In the genomic region with DNA sequence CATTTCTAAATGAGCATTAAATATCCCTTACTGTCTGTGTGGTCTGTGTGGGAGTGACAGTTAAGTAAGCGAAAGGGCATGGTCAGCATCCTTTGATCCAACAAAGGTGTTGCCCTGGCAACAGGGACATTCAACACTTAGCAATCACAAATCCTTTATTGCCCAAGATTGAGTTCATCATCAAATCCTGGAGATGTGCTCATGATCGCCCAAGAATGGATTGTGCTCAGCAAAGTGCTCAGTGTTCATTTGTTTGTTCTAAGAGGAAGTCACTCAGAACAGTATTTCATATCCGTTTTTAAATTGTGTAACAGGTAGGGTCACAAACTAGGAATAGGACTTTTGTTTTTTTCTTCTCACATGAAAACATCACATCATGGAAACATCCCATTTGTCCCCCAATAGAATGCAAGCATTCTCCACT, we compare ENCODE assay signal across 14 mouse cellular contexts.
DNase-seq lines count a peak whose midpoint lies in the region; ATAC-seq lines count a peak whose summit lies in the region.
"Had no signal": no experiment of that assay in that cellular context is flagged by ENCODE, and none has a peak within 500 bp of the region (broad histone marks: within the 10 kb centered on the region; RNA-seq: fewer than 3 reads in every experiment).

No protein-coding gene starts in this region.

- 79% methylated on average over 3 of the region's 3 CpGs for WGBS in intestine, embryonic 14.5 days
- WGBS in intestine, embryonic 15.5 days, result 78% methylated on average over 3 of the region's 3 CpGs

- H3K9ac ChIP-seq in intestine, embryonic 14.5 days (ENCODE audit: low read length), result no peak overlapping the region
- no peak overlapping the region for H3K9ac ChIP-seq in intestine, embryonic 15.5 days
- H3K9ac ChIP-seq: embryonic facial prominence, embryonic 13.5 days; neural tube, embryonic 15.5 days had no signal

- H3K27me3 ChIP-seq in intestine, embryonic 14.5 days (replicated peaks; ENCODE audit: control insufficient read depth, insufficient read depth, low read length), result no peaks in the 10 kb centered on the region
- no peaks in the 10 kb centered on the region for H3K27me3 ChIP-seq in intestine, embryonic 15.5 days (replicated peaks)
- H3K27me3 ChIP-seq: embryonic facial prominence, embryonic 13.5 days; neural tube, embryonic 15.5 days had no signal

- peaks cover 7% of the 10 kb centered on the region; the same call in 1 of the 2 replicates for H3K36me3 ChIP-seq in intestine, embryonic 14.5 days (ENCODE audit: control insufficient read depth, insufficient read depth, low read length)
- H3K36me3 ChIP-seq in intestine, embryonic 15.5 days, result no peaks in the 10 kb centered on the region
- H3K36me3 ChIP-seq: embryonic facial prominence, embryonic 13.5 days; neural tube, embryonic 15.5 days had no signal

- H3K27ac ChIP-seq in intestine, embryonic 14.5 days (ENCODE audit: low read depth), result no peak overlapping the region
- H3K27ac ChIP-seq in intestine, embryonic 15.5 days, result no peak overlapping the region
- H3K27ac ChIP-seq in brown adipose tissue, adult 24 weeks (replicated peaks; ENCODE audit: low read depth, low read length), result peak overlapping the region; percentile 74
- H3K27ac ChIP-seq: embryonic facial prominence, embryonic 13.5 days; forebrain, embryonic 10.5 days; neural tube, embryonic 15.5 days had no signal

- DNase-seq in intestine, embryonic 14.5 days (ENCODE audit: low spot score), result peak; percentile 39
- peak; percentile 62 to 65 for DNase-seq in B cell, adult 2 months
- peak; percentile 23 for DNase-seq in mesoderm, embryonic 11.5 days (ENCODE audit: low read depth, low spot score)
- no peak for DNase-seq in MN1 (ENCODE audit: low spot score)
- DNase-seq in adrenal gland, adult 2 months, result no peak
- DNase-seq: cerebellum, adult 9-11 months; kidney, adult 11 months; kidney, postnatal 36 days; thymus, adult 2 months had no signal

- ATAC-seq in intestine, embryonic 14.5 days (replicated peaks; ENCODE audit: low FRiP score, low TSS enrichment, low read depth), result no peak
- no peak for ATAC-seq in intestine, embryonic 15.5 days

- no peak overlapping the region for H3K4me2 ChIP-seq in intestine, embryonic 14.5 days (ENCODE audit: low read length)
- H3K4me2 ChIP-seq in intestine, embryonic 15.5 days (replicated peaks), result no peak overlapping the region
- H3K4me2 ChIP-seq: embryonic facial prominence, embryonic 13.5 days; neural tube, embryonic 15.5 days had no signal

- H3K4me3 ChIP-seq in intestine, embryonic 14.5 days (ENCODE audit: low read depth, low read length), result no peak overlapping the region
- no peak overlapping the region for H3K4me3 ChIP-seq in intestine, embryonic 15.5 days (replicated peaks)
- H3K4me3 ChIP-seq in brown adipose tissue, adult 24 weeks (ENCODE audit: insufficient read depth, low read depth, low read length), result no peak overlapping the region
- H3K4me3 ChIP-seq: embryonic facial prominence, embryonic 13.5 days; forebrain, embryonic 10.5 days; neural tube, embryonic 15.5 days had no signal

- no peaks in the 10 kb centered on the region for H3K9me3 ChIP-seq in intestine, embryonic 14.5 days (ENCODE audit: control insufficient read depth, low read length)
- no peaks in the 10 kb centered on the region for H3K9me3 ChIP-seq in intestine, embryonic 15.5 days
- H3K9me3 ChIP-seq: embryonic facial prominence, embryonic 13.5 days; forebrain, embryonic 10.5 days; neural tube, embryonic 15.5 days had no signal

- H3K4me1 ChIP-seq in intestine, embryonic 14.5 days (replicated peaks; ENCODE audit: control insufficient read depth, insufficient read depth, low read length), result no peaks in the 10 kb centered on the region
- H3K4me1 ChIP-seq in intestine, embryonic 15.5 days (replicated peaks), result no peaks in the 10 kb centered on the region; the same call in 1 of the 2 replicates
- H3K4me1 ChIP-seq in brown adipose tissue, adult 24 weeks (ENCODE audit: control insufficient read depth, insufficient read depth, insufficient read length, low read length), result peaks cover 12% of the 10 kb centered on the region; the same call in 1 of the 2 replicates
- H3K4me1 ChIP-seq: embryonic facial prominence, embryonic 13.5 days had no signal

Comparison
In these comparisons a context has a peak if more than half of its experiments do, and no peak if none do; other contexts are left out.
1. DNase-seq: peak in intestine, embryonic 14.5 days (single experiment), B cell, adult 2 months (2 of 2) and mesoderm, embryonic 11.5 days (single experiment); none in MN1 (single experiment) and adrenal gland, adult 2 months (single experiment).